Mouse (Mus musculus) heart, embryonic 11.5 days (tissue): ENCODE results near the gene Tnfrsf22. TPM values are rescaled to one million over a fixed set of nuclear protein-coding genes. Genes with fewer than 3 reads are reported as not detected.

Experiments
- ATAC-seq: fragments of 200-750 bp; cut with Nextera tagmentation; replicated peaks from 2 replicates; pipeline ENCODE4 v1.8.0; 2017; ENCODE audit warnings: moderate library complexity; ENCODE audit not compliant: insufficient number of reproducible peaks, low FRiP score, low TSS enrichment
- H3K27ac ChIP-seq: fragments of 300-500 bp; sonication (generic); 2 replicates; pipeline ENCODE4 v1.5.1; 2014; ENCODE audit warnings: mild to moderate bottlenecking, low read depth, low read length
- H3K27me3 ChIP-seq: fragments of 300-500 bp; sonication (generic); 2 replicates; pipeline ENCODE4 v1.6.1; 2014; ENCODE audit warnings: mild to moderate bottlenecking, low read length, mixed read lengths; ENCODE audit not compliant: control insufficient read depth, insufficient read depth
- H3K36me3 ChIP-seq: fragments of 300-500 bp; sonication (generic); 2 replicates; pipeline ENCODE4 v1.6.1; 2014; ENCODE audit warnings: mild to moderate bottlenecking, low read length, moderate library complexity, mixed read lengths; ENCODE audit not compliant: control insufficient read depth, insufficient read depth
- H3K4me1 ChIP-seq: fragments of 300-500 bp; sonication (generic); 2 replicates; pipeline ENCODE4 v1.6.1; 2014; ENCODE audit warnings: low read length; ENCODE audit not compliant: control insufficient read depth, insufficient read depth
- H3K4me2 ChIP-seq: fragments of 300-500 bp; sonication (generic); 2 replicates; pipeline ENCODE4 v1.6.1; 2014; ENCODE audit warnings: mild to moderate bottlenecking, moderate library complexity
- H3K4me3 ChIP-seq: fragments of 300-500 bp; sonication (generic); 2 replicates; pipeline ENCODE4 v1.5.1; 2014; ENCODE audit warnings: low read depth, low read length
- H3K9ac ChIP-seq: fragments of 300-500 bp; sonication (generic); 2 replicates; pipeline ENCODE4 v1.6.1; 2014; ENCODE audit warnings: mild to moderate bottlenecking, low read depth, low read length, moderate library complexity
- H3K9me3 ChIP-seq: fragments of 300-500 bp; sonication (generic); replicated peaks from 2 replicates; pipeline ENCODE4 v1.6.1; 2016; ENCODE audit warnings: low read length; ENCODE audit not compliant: control insufficient read depth
- WGBS: fragments of 180-500 bp; shearing (Covaris S2); extraction: QIAGEN DNeasy Blood & Tissue Kit; methylation state at CpG from one replicate; pipeline ENCODE4 v1.1.7; 2014; ENCODE audit not compliant: insufficient replicate concordance; 5-methylcytosine and 5-hydroxymethylcytosine counted together
- polyA plus RNA-seq: library from polyadenylated mRNA; unstranded; fragments of >200 nt; fragmentation: Nextera tagmentation; extraction: Ambion mirVana; gene quantifications from 2 replicates; pipeline ENCODE4 v1.2.1, GENCODE M21; 2014

The Tnfrsf22 gene
- polyA plus RNA-seq, 1 experiment from 2014 or later = 5.0 TPM

GRCm38 (mm10) chr7:143600231-143600740 is 49.2 kb downstream of the Tnfrsf22 start:
- no peak for ATAC-seq
- Histone ChIP-seq H3K27me3 (no peaks in the 10 kb centered on the region), H3K9ac (no peak overlapping the region; the same call in 1 of the 2 replicates), H3K4me2 (peak overlapping the region; percentile 95), H3K4me3 (peak overlapping the region; percentile 91), H3K36me3 (no peaks in the 10 kb centered on the region), H3K9me3 (no peaks in the 10 kb centered on the region), H3K27ac (no peak overlapping the region; the same call in 1 of the 2 replicates), H3K4me1 (peaks cover 6% of the 10 kb centered on the region; the same call in 1 of the 2 replicates)
- WGBS = 6% methylated on average over 15 of the region's 15 CpGs

GRCm38 (mm10) chr7:143599428-143600230 is 49.8 kb downstream of the Tnfrsf22 start, which contains the start of gene Cars:
Gene Cars (minus strand): TSS chr7:143600090.
- H3K27me3 ChIP-seq = no peaks in the 10 kb centered on the region

GRCm38 (mm10) chr7:143594865-143595264 is 54.6 kb downstream of the Tnfrsf22 start:
- WGBS = 78% methylated on average over 5 of the region's 5 CpGs
- Histone ChIP-seq H3K27me3 (no peaks in the 10 kb centered on the region), H3K27ac (no peak overlapping the region), H3K4me2 (no peak overlapping the region), H3K4me3 (no peak overlapping the region), H3K9me3 (no peaks in the 10 kb centered on the region), H3K4me1 (peaks cover 9% of the 10 kb centered on the region), H3K9ac (no peak overlapping the region), H3K36me3 (no peaks in the 10 kb centered on the region; the same call in 1 of the 2 replicates)
- ATAC-seq = no peak

More at GRCm38 (mm10) chr7:143599428-143600230, 49.8 kb downstream of the Tnfrsf22 start, which contains the start of gene Cars:
- Histone ChIP-seq H3K4me3 (peak within 1 kb of the TSS; percentile 91), H3K27ac (peak within 1 kb of the TSS; percentile 35; the same call in 1 of the 2 replicates), H3K4me2 (peak within 1 kb of the TSS; percentile 95), H3K4me1 (peaks cover 9% of the 10 kb centered on the region), H3K9me3 (no peaks in the 10 kb centered on the region), H3K36me3 (no peaks in the 10 kb centered on the region), H3K9ac (peak within 1 kb of the TSS; percentile 88)
- 1% methylated on average over 35 of the region's 35 CpGs for WGBS
- ATAC-seq = peak; percentile 95

GRCm38 (mm10) chr7:143592255-143592654 is 57.2 kb downstream of the Tnfrsf22 start:
- Histone ChIP-seq H3K4me1 (peaks cover 2% of the 10 kb centered on the region), H3K36me3 (peaks cover 5% of the 10 kb centered on the region; the same call in 1 of the 2 replicates), H3K9ac (no peak overlapping the region), H3K4me2 (no peak overlapping the region), H3K4me3 (no peak overlapping the region), H3K9me3 (no peaks in the 10 kb centered on the region), H3K27me3 (no peaks in the 10 kb centered on the region), H3K27ac (no peak overlapping the region)
- 84% methylated on average over 10 of the region's 10 CpGs for WGBS
- no peak for ATAC-seq

GRCm38 (mm10) chr7:143588006-143588405 is 61.5 kb downstream of the Tnfrsf22 start:
- H3K4me3 ChIP-seq = no peak overlapping the region
- no peaks in the 10 kb centered on the region for H3K4me1 ChIP-seq
- H3K27ac ChIP-seq = no peak overlapping the region
- no peak for ATAC-seq
- no peaks in the 10 kb centered on the region for H3K27me3 ChIP-seq
- 78% methylated on average over 4 of the region's 4 CpGs for WGBS
- H3K4me2 ChIP-seq = no peak overlapping the region
- no peak overlapping the region for H3K9ac ChIP-seq
- H3K36me3 ChIP-seq = peaks cover 10% of the 10 kb centered on the region
- no peaks in the 10 kb centered on the region for H3K9me3 ChIP-seq

- no peak overlapping the region for H3K27ac ChIP-seq
- H3K36me3 ChIP-seq = peaks cover 12% of the 10 kb centered on the region
- H3K9ac ChIP-seq = no peak overlapping the region
Observed at GRCm38 (mm10) chr7:143587586-143587985, 61.9 kb downstream of the Tnfrsf22 start.

More at GRCm38 (mm10) chr7:143587586-143587985, 61.9 kb downstream of the Tnfrsf22 start:
- ATAC-seq = no peak
- H3K4me1 ChIP-seq = no peaks in the 10 kb centered on the region
- 87% methylated on average over 5 of the region's 5 CpGs for WGBS
- no peak overlapping the region for H3K4me2 ChIP-seq
- no peak overlapping the region for H3K4me3 ChIP-seq
- H3K9me3 ChIP-seq = no peaks in the 10 kb centered on the region
- no peaks in the 10 kb centered on the region for H3K27me3 ChIP-seq

Other genes with a start within 250 kb of the Tnfrsf22 start
- gene Cdkn1c, start 188.6 kb downstream of the Tnfrsf22 start, polyA plus RNA-seq = 1,643 and 1,679 TPM in 2 replicates
- 0.52 and 0.87 TPM in 2 replicates for gene Slc22a18, start 175.9 kb downstream of the Tnfrsf22 start, polyA plus RNA-seq
- 1.3 and 2.6 TPM in 2 replicates for gene Phlda2, start 146.5 kb downstream of the Tnfrsf22 start, polyA plus RNA-seq
- 121 and 176 TPM in 2 replicates for gene Nap1l4, start 100.6 kb downstream of the Tnfrsf22 start, polyA plus RNA-seq
- gene Cars, start 49.6 kb downstream of the Tnfrsf22 start, polyA plus RNA-seq = 27.9 and 30.6 TPM in 2 replicates
- gene Tnfrsf26, start 20.9 kb downstream of the Tnfrsf22 start, polyA plus RNA-seq = 0.16 and 0.84 TPM in 2 replicates
- 1.1 and 2.6 TPM in 2 replicates for gene Tnfrsf23, start 36.2 kb upstream of the Tnfrsf22 start, polyA plus RNA-seq
- 26.6 and 30.8 TPM in 2 replicates for gene Osbpl5, start 107.3 kb upstream of the Tnfrsf22 start, polyA plus RNA-seq
- not detected in 2 replicates for gene Mrgprg, start 117.3 kb upstream of the Tnfrsf22 start, polyA plus RNA-seq
- 2.3 and 3.4 TPM in 2 replicates for gene Mrgpre, start 134.8 kb upstream of the Tnfrsf22 start, polyA plus RNA-seq
- 7.2 and 8.1 TPM in 2 replicates for gene Nadsyn1, start 173.2 kb upstream of the Tnfrsf22 start, polyA plus RNA-seq
- gene Dhcr7, start 173.5 kb upstream of the Tnfrsf22 start, polyA plus RNA-seq = 31.9 and 37.4 TPM in 2 replicates
- gene Gm498, start 217.2 kb upstream of the Tnfrsf22 start, polyA plus RNA-seq = not detected in 2 replicates